Mouse (Mus musculus) adrenal gland, postnatal 25 days (tissue): ENCODE data around the gene Smo. TPM values are rescaled to one million over a fixed set of nuclear protein-coding genes. Genes with fewer than 3 reads are reported as not detected.
A peak's percentile ranks its signal among the peaks of the same experiment; 100 is the strongest.
"Not testable (repeated sequence)": the region's sequence is repeated elsewhere in the genome, so short reads cannot be mapped to it uniquely, and the experiment has no call there.

ENCODE experiments used
- DNase-seq: peaks from one replicate; pipeline ENCODE4 v3.0.0; 2021; ENCODE audit warnings: mixed read lengths
- total RNA-seq: library from RNA; stranded (reverse); gene quantifications from 2 replicates; pipeline ENCODE4 v1.2.3, GENCODE M21; 2021

Smo gene
- total RNA-seq, 1 experiment from 2014 or later, result 51.2 TPM

DNA sequence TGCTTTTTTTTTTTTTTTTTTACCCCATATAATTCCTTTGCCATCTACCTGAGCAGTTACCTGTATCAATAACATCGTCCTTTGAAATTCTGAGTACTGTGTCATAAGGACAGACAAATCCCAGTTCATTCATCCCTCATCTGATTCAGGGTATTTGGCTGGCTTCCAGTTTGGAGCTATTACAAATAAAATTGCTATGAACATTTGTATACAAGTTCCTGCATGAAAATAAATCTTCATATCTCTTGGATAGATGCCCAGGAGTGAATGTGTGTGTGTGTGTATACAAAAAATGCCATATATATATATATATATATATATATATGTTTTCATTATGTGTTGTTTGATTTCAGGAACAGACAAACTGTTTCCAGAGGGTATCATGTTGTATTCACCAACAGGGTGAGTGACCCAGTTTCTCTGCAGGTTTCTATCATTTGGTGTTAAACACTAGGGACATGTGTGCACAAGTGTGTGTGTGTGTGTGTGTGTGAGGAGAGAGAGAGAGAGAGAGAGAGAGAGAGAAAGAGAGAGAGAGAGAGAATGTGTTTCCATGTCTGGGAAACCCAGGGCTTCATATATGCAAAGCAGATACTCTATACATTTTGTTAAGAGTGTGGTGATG is 8.6 kb upstream of the Smo start:
- no peak for DNase-seq

DNA sequence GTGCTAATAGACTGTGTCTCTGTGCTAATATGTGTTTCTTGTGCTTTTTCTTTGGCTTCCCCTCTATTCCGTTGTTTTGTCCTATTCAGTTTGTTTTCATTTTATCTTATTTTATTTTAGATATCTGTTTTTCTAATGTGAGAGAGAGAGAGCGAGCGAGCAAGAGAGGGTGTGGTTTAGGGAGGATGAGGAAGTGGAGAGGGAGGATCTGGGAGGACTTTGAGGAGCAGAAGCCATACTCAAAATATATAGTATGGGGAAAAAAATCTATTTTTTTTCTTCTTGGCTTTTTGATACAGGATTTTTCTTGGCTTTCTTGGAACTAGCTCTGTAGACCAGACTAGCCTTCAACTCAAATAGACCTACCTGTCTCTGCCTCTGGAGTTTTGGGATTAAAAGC is 7.3 kb upstream of the Smo start:
- no peak for DNase-seq

DNA sequence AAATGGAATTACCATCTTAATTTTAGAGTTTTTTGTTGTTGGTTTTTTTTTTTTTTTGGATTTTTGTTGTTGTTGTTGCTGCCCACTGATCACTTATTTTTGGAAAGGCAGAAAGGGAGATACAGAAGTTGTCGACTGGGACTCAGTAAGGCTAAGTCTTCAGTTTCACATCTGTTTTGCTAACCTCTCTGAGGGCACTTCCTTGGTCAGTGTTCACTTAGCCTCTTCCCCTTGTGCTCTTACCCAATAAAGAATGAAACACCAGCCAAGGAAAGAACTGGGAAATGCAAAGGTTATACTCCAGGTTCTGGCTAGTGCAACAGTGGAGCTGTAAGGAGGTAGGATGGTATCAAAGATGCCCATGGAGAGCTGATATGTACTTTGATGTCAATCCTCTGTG is 5.8 kb upstream of the Smo start:
- no peak for DNase-seq

DNA sequence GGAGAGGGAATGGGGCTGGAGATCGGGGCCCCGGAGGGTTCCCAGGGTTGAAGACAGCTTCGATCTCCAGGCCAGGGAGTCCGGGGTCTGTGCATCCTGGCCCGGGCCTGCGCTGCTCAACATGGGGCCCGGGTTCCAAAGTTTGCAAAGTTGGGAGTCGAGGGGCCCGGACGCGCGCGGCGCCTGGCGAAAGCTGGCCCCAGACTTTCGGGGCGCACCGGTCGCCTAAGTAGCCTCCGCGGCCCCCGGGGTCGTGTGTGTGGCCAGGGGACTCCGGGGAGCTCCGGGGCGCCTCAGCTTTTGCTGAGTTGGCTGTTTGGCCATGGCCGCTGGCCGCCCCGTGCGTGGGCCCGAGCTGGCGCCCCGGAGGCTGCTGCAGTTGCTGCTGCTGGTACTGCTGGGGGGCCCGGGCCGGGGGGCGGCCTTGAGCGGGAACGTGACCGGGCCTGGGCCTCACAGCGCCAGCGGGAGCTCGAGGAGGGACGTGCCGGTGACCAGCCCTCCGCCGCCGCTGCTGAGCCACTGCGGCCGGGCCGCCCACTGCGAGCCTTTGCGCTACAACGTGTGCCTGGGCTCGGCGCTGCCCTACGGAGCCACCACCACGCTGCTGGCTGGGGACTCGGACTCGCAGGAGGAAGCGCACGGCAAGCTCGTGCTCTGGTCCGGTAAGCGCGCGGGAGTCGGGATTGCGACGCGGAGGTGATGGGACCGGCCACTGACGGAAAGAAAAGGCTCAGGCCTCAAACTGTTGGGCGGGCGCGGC is 567 bp downstream of the Smo start:
- peak; percentile 67 for DNase-seq

DNA sequence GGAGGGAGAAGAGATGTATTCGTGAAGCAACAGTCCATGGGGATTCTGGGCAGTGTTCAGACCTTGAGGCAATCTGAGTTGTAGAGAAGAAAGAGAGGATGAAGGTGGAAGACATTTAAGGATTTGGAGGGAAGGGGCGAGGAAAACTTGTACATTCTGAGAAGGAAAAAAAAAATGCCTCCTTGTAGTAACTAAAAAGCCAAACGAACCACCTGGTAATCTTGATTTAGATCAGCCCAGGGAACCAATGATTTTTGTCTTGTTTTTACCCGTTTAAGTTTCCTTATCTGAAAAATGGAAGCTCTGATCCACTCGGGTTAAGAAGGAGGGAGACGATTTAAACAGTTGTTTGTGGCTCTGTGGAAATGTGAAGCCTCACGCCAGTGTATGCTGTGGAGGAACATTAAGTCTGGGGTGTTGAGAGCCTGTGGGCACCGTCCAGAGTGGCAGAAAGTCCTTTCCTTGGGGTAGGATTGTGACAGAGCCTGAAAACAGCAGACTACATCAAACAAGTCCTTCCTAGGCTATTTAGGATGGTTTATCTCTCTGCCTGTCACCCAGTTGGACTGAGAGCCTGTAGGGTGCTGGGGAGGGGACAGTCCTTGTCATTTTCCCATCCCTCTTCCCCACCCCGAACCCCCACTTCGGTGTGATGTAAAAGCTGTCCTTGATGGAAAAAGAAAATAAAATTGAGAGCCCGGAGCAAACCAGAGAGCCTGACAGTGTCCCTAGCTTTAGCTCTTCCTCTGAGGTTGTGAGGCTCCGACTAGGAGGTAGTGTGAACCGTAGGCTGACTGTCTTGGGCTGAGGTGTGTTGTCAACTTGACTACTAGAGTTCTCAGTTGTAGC is 1.5 kb downstream of the Smo start:
- no peak for DNase-seq

DNA sequence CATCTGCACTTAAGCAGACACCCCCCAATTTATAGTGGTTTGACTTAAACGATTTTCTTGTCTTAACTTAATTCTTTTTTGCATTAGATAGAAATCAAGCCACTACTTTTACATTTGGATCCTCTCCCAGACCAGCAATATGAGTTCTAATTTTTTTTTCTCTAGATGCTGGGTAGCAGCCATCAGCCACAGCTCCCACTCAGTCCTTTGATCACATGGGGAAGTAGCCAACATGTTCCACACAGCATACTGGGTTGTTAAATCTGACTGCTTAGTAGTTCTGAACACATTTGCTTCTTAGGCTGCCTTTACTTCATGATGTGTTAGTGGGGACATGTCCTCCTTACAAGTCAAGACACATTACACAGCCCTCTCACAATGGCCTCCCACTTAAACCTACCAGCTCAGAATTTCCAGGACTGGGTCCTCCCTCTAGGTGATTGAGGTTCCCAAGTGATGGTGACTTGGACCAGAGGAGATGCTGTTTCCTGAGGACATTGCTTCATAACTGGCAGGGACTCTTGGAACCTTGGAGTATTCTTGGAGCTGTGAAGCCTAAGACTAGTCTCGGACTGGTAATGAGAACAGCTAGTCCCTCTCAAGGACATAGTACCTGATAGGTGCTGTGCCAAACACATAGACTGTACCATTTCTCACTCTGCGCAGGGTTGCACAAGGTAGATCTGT is 16.3 kb downstream of the Smo start:
- DNase-seq, result no peak

DNA sequence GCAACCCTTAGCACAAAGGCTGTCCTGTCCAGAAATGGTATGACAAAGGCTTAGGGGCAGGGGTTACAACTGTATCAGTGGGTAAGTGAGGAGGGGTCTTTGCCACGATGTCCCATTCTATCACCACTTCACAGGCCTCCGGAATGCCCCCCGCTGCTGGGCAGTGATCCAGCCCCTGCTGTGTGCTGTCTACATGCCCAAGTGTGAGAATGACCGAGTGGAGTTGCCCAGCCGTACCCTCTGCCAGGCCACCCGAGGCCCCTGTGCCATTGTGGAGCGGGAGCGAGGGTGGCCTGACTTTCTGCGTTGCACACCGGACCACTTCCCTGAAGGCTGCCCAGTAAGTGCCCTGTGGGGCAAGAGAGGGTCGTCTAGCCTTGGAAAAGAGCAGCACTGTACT is 18.0 kb downstream of the Smo start:
- no peak for DNase-seq

DNA sequence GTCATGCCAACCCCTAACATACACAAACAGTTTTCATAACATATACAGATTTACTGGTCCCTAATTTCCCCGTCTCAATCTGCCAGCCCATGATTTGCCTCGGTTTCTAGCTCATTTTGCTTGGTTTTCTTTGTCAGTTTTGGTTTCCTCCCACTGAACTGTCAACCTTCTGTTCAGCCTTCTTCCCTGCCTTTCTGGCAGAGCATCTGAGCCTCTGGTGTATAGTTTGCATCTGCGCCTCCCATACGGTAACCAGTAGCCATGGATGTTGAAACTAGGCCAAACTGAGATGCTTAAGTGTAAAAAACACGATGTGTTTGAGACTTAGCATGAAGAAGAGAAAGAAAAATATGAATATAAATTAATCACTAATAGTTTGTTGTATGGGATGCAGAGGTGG is 20.7 kb downstream of the Smo start:
- no peak for DNase-seq

DNA sequence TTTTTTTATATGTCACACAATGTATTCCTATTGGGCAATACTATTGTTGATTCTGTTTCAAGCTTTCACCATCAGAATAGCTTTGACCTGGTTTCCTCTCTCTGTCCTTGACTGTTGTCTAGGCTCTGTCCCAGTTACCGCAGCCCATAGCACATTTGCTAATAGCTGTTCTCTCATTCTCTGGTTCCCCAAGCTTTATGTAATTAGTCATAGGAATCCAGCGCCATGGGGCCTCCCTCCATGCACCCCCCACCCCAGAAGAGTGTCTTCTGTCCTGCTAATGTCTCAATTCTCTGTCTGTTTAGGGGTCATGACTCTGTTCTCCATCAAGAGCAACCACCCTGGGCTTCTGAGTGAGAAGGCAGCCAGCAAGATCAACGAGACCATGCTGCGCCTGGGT is 21.2 kb downstream of the Smo start:
- DNase-seq, result no peak

DNA sequence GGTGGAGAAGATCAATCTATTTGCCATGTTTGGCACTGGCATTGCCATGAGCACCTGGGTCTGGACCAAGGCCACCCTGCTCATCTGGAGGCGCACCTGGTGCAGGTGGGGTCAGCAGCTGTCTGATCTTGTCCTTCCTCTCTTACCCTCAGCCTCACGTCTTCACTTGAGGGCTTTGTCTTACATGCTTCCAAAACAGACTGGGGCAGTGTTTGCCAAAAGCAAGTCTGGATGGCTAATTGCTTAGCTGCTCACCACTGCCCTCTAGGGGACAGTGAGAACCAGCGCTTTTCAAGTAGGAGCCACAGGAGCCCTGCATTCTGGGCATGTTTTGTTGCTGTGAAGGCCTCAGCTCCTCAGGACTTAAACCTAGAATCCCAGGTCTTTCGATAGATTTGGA is 23.1 kb downstream of the Smo start:
- DNase-seq, result peak; percentile 68

DNA sequence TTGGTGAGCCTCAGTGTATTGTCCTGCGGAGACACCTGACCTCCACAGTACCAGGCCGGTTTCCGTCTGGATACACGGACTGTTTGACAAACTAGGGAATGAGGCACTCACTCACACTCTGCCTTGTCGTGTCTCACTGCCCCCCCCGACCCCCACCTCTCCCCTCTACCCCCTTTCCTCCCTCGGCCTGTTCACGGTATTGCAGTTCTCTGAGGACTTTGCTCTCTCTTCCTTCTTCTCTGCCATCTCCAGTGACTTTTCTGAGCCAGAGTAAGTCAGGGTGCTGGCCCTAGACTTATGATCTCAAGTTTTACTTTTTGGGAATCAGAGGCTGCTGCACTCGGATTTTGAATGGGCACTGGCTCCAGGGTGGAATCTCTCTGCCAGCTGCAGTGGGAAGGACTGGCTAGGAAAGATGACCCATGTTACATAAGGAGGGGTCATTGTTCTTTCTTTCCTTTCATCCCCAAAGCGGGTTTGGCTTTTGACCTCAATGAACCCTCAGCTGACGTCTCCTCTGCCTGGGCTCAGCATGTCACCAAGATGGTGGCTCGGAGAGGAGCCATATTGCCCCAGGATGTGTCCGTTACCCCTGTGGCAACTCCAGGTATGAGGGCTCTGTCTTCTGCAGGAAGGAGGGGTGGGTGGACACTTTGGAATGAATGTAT is 23.8 kb downstream of the Smo start:
- no peak for DNase-seq

DNA sequence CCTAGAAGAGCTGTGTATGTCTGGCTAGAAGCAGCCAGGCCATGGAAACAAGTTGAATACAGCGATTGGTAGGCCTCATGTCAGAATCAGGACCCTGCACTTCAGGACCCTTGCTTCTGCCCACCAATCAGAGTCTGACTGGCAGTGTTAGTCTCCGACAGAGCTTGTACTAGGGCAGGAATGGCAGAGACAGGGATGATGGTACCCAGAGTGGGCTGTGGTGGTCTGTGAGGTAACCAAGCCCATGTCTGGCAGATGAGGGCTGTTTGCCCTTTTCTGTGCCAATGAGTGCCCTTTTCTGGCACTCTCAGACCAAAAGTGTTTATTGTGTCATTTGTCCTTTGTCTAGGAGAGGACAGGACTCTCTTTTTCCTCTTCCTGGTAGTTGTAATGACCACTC is 25.1 kb downstream of the Smo start:
- DNase-seq, result not testable (repeated sequence)

DNA sequence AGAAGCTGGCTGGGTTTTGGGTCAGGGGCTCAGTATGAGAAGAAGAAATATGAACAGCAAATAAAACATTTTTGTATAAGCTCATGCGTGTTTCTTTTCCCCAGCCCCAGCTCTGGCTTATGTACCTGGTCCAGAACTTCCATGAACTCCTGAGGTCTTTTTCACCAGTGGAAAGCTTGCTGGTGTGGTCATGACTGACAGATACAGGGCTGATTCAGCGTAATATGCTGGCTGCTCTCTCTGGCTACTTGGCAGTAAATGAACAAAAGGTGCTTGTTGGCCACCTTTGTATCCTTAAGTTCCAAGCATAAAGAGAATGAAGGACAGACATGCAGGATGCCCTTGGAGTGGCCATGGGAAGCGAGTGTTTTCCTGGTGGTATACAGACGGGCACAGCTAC is 26.0 kb downstream of the Smo start:
- no peak for DNase-seq

DNA sequence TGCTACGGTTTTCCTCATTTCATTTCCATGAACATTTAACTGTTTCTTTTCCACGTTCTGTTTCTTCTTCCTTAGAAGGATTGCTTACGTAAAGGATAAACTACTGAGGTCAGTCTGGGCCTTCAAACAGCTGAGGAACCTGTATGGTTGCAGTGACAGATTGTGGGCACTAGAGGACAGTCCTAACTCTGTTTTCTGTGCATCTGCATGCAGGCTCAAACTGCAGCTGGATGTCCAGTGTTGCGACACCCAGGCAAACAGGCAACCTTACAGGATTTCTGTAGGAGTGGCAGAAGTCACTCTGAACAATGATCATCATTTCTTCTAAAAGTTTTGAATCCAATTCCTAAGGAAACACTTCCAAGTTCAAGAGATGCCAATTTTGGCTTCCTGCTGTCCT is 27.2 kb downstream of the Smo start:
- no peak for DNase-seq

DNA sequence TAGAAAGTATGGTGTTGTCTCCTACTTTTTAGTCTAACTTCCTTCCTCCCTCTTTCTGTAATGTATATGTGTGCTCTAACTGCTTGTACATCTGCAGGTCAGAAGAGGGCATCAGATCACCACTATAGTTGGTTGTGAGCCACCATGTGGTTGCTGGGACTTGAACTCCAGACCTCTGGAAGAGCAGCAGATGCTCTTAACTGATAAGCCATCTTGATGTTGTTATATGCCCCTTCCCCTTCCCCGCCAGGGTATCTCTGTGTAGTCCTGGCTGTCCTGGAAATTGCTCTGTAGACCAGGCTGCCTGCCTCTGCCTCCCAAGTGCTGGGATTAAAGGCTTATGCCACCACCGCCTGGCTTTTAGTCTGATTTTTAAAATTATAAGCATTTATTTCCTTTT is 31.6 kb downstream of the Smo start:
- no peak for DNase-seq

DNA sequence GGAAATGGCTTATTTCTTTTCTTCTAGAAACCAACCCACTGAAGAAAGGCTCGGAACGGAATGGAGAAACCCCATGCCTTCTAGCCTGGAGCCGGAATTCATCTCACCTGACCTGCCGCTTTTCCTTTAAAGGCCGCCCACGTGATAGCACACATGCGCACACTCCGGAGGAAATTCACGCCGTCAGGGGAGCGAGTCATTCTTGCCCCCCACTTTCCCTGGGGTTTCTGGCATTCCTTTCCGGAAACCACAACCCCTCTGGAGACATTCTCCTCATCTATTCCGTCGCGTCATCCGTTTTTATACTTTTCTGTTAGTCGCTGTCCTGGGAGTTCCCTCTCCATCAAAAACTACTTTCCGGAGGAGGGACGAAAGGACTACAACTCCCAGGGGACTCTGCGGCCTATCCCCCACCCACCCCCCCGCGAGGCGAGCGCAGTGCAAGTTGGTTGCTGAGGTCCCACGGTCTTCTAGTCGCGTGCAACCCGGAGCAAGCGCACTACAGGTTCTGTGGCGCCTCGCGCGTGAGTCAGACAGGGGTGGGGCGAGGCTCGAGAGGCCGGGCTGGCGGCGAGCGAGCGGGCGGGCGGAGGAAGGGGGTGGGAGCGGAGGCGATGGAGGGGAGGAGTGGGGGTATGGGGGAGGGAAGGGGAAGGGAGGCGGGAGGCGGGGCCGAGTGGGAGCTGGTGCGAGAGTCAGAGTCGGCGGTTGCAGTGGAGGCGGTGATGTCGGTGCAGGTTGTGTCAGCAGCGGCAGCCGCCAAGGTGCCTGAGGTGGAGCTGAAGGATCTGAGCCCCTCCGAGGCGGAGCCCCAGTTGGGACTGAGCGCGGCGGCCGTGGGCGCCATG is 32.7 kb downstream of the Smo start, which contains the start of gene Ahcyl2:
TSS of gene Ahcyl2 (plus strand) at position 199 of the 848 bp plus-strand sequence.
- DNase-seq, result peak; percentile 97

DNA sequence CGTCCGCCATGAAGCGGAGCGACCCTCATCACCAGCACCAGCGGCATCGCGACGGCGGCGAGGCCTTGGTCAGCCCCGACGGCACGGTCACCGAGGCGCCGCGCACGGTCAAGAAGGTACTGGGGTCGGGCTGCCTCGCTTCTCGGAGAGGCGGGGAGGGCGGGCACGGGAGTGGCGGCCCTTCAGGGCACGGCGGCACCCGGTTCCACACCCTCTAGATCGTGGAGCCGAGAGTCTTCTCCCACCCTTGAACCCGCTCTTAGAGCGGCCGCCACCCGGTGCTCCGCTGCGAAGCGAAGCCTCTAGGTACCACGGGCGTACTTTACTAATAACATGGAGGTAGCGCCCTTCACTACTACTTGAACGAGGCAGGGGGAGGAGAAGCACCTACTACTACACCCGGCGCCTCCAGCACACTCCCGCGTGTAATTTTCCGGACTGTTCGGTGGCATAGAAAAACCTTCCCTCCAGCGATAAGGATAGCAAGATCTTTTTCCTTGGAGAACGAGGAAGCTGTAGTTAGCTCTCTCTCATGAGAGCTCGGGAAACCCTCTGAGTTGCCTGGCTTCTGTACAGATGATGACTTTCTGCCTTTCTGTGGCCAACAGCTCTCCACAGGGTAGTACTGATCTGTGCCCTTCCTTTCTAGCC is 33.6 kb downstream of the Smo start:
- DNase-seq, result peak; percentile 49

DNA sequence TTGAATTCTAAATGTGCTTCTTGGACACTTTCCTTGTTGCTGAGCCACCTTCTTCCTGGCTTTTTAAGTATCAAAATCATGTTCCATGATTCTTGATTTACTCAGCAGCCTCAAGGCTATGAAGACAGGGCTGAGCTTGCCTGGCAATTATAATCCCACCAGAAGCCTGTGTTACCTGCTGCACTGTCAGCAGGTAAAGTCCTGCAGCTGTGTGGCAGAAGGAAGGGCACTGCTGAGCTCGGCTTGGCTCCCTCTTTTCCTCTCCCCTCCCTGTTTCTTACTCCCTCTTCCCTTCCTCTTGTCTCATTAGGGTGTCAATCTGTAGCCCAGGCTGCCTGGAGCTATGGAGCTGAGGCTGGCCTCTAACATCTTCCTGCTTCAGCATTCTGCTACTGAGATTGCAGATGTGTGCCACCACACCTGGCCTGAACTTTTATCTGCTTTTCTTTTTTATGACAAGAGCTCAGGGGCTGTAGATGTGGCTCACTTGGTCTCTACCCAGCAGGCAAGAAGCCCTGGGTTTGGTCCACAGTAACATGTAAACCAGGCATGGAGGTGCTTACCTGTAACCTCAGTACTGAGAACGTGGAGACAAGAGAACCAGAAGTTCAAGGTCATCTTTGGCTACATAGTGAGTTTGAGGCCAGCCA is 35.5 kb downstream of the Smo start:
- no peak for DNase-seq

DNA sequence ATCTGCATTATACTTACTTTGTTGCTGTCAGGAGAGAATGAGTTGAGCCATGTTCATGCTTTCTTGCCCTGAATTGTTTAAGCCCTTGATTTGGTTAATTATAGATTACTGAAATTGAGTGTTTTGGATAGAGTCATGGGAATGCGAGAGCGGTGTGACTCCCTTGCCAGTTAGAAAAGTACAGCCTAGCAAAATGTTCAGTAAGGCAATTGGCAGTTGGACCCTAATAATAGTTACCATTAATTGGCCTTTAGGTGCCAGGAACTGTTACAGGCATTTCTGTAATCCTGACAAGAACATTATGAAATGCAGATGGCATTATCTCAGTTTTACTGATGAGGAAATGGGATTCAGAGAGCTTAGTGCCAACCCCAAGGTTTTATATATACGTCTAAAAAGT is 36.9 kb downstream of the Smo start:
- DNase-seq, result no peak

DNA sequence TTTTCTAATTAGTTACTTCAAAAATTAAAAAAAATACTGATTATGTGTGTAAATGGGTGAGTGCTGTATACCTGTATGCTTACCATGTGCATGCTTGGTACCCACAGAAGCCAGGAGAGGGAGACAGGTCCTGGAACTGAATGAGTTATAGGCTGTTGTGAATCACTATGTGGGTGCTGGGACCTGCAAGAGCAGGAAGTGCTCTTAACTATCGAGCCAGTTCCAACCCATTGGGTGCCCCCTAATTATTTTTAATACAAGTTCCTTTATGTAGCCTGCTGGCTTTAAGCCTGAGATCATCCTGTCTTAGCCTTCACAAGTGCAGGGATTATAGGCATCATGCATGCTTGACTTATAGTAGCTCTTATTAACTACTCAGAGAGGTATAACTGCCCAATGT is 38.9 kb downstream of the Smo start:
- no peak for DNase-seq
